Mouse (Mus musculus) lung, adult 2 months (tissue): ENCODE data around the gene Mxd4.
A peak's percentile ranks its signal among the peaks of the same experiment; 100 is the strongest.

ENCODE experiments used
- CTCF ChIP-seq: fragments of 200-500 bp; IDR thresholded peaks from 2 replicates; pipeline ENCODE4 v1.5.1; 2011; ENCODE audit warnings: mild to moderate bottlenecking, low read length, control low read depth; ENCODE audit not compliant: insufficient read depth
- POLR2A ChIP-seq: fragments of 200-500 bp; IDR thresholded peaks from 2 replicates; pipeline ENCODE4 v1.6.1; 2011; ENCODE audit warnings: low read depth, mild to moderate bottlenecking, control low read depth, low read length, borderline replicate concordance; ENCODE audit errors: extremely low read depth

GRCm38 (mm10) chr5:34235898-34236420, 48.4 kb upstream of the Mxd4 start:
- TF ChIP-seq CTCF (peak; percentile 88), POLR2A (no peak)
